ENCODE assay signal across 8 mouse cellular contexts in genomic region chr4:136833619-136834351, GRCm38 (mm10). TPM values are rescaled to one million over a fixed set of nuclear protein-coding genes. Genes with fewer than 3 reads are reported as not detected.
DNase-seq lines count a peak whose midpoint lies in the region; ATAC-seq lines count a peak whose summit lies in the region.

No protein-coding gene starts in this region.

- peak overlapping the region; percentile 80 for H3K4me3 ChIP-seq in kidney, embryonic 15.5 days (replicated peaks)
- peak overlapping the region; percentile 58 for H3K4me3 ChIP-seq in forebrain, embryonic 16.5 days (replicated peaks; ENCODE audit: low read length)
- H3K4me3 ChIP-seq in midbrain, embryonic 13.5 days (replicated peaks): peak overlapping the region; percentile 99

- H3K9me3 ChIP-seq in kidney, embryonic 15.5 days (replicated peaks): no peaks in the 10 kb centered on the region
- H3K9me3 ChIP-seq in forebrain, embryonic 16.5 days (ENCODE audit: control insufficient read depth, low read length): no peaks in the 10 kb centered on the region
- H3K9me3 ChIP-seq in midbrain, embryonic 13.5 days: no peaks in the 10 kb centered on the region

- ATAC-seq in kidney, embryonic 15.5 days (replicated peaks; ENCODE audit: low FRiP score): no peak
- no peak for ATAC-seq in forebrain, embryonic 16.5 days
- ATAC-seq in midbrain, embryonic 13.5 days: no peak
- no peak for ATAC-seq in frontal cortex, adult (ENCODE audit: low TSS enrichment)

- no peak for DNase-seq in kidney, adult 8-10 months
- DNase-seq in brain, adult 2 months (ENCODE audit: low read depth, low spot score): peak; percentile 46
- no peak for DNase-seq in thymus, postnatal 4 days
- DNase-seq in c-Kit-positive CD71-positive TER-119-positive erythroid progenitor cells, embryonic 14.5 days (ENCODE audit: low spot score): no peak

- peaks cover 51% of the 10 kb centered on the region for H3K27me3 ChIP-seq in kidney, embryonic 15.5 days
- H3K27me3 ChIP-seq in forebrain, embryonic 16.5 days (replicated peaks; ENCODE audit: control insufficient read depth, insufficient read depth, low read length): no peaks in the 10 kb centered on the region
- no peaks in the 10 kb centered on the region for H3K27me3 ChIP-seq in midbrain, embryonic 13.5 days

- H3K27ac ChIP-seq in kidney, embryonic 15.5 days: no peak overlapping the region
- no peak overlapping the region for H3K27ac ChIP-seq in forebrain, embryonic 16.5 days (ENCODE audit: low read length)
- peak overlapping the region; percentile 99; the same call in 1 of the 2 replicates for H3K27ac ChIP-seq in midbrain, embryonic 13.5 days

- no peaks in the 10 kb centered on the region for H3K36me3 ChIP-seq in kidney, embryonic 15.5 days
- H3K36me3 ChIP-seq in forebrain, embryonic 16.5 days (ENCODE audit: control insufficient read depth, insufficient read depth): no peaks in the 10 kb centered on the region
- no peaks in the 10 kb centered on the region for H3K36me3 ChIP-seq in midbrain, embryonic 13.5 days

- H3K9ac ChIP-seq in kidney, embryonic 15.5 days: 0 out of 2 replicates have a peak overlapping the region, but pooled peaks have one; percentile 79
- H3K9ac ChIP-seq in forebrain, embryonic 16.5 days (replicated peaks; ENCODE audit: low read depth, low read length): peak overlapping the region; percentile 27; the same call in 1 of the 2 replicates
- peak overlapping the region; percentile 97 for H3K9ac ChIP-seq in midbrain, embryonic 13.5 days (replicated peaks)

- peak overlapping the region; percentile 99 for H3K4me2 ChIP-seq in kidney, embryonic 15.5 days
- peak overlapping the region; percentile 82 for H3K4me2 ChIP-seq in forebrain, embryonic 16.5 days (ENCODE audit: low read length)
- H3K4me2 ChIP-seq in midbrain, embryonic 13.5 days (replicated peaks): peak overlapping the region; percentile 96

- 69% methylated on average over 21 of the region's 21 CpGs for WGBS in kidney, embryonic 15.5 days
- WGBS in forebrain, embryonic 16.5 days: 20% methylated on average over 21 of the region's 21 CpGs
- 52% methylated on average over 21 of the region's 21 CpGs for WGBS in midbrain, embryonic 13.5 days

- H3K4me1 ChIP-seq in kidney, embryonic 15.5 days: peaks cover 70% of the 10 kb centered on the region
- H3K4me1 ChIP-seq in forebrain, embryonic 16.5 days (replicated peaks; ENCODE audit: control insufficient read depth, insufficient read depth, low read length): peaks cover 73% of the 10 kb centered on the region
- H3K4me1 ChIP-seq in midbrain, embryonic 13.5 days (replicated peaks): peaks cover 83% of the 10 kb centered on the region

RNA-seq across cellular contexts. Expression of gene Ephb2, which starts 2.0 kb away (rescaled TPM):
- polyA plus RNA-seq in kidney, embryonic 15.5 days (2015; fragmentation: Nextera tagmentation; extraction: Ambion mirVana): 7.1 and 8.7 TPM in 2 replicates
- 12.3 and 13.1 TPM in 2 replicates for polyA plus RNA-seq in forebrain, embryonic 16.5 days (2015; fragmentation: Nextera tagmentation; extraction: Ambion mirVana)
- 20.3 and 25.0 TPM in 2 replicates for polyA plus RNA-seq in midbrain, embryonic 13.5 days (2015; fragmentation: Nextera tagmentation; extraction: Ambion mirVana)

RNA-seq across cellular contexts. Expression of gene C1qb, which starts 52.2 kb away (rescaled TPM):
- 42.7 and 48.4 TPM in 2 replicates for polyA plus RNA-seq in kidney, embryonic 15.5 days (2015; fragmentation: Nextera tagmentation; extraction: Ambion mirVana)
- polyA plus RNA-seq in forebrain, embryonic 16.5 days (2015; fragmentation: Nextera tagmentation; extraction: Ambion mirVana): 24.1 and 32.0 TPM in 2 replicates
- polyA plus RNA-seq in midbrain, embryonic 13.5 days (2015; fragmentation: Nextera tagmentation; extraction: Ambion mirVana): 25.0 and 30.4 TPM in 2 replicates

RNA-seq across cellular contexts. Expression of gene C1qc, which starts 59.1 kb away (rescaled TPM):
- polyA plus RNA-seq in kidney, embryonic 15.5 days (2015; fragmentation: Nextera tagmentation; extraction: Ambion mirVana): 20.2 and 21.3 TPM in 2 replicates
- 13.9 and 17.6 TPM in 2 replicates for polyA plus RNA-seq in forebrain, embryonic 16.5 days (2015; fragmentation: Nextera tagmentation; extraction: Ambion mirVana)
- polyA plus RNA-seq in midbrain, embryonic 13.5 days (2015; fragmentation: Nextera tagmentation; extraction: Ambion mirVana): 13.6 and 16.2 TPM in 2 replicates

Comparison
In these comparisons a context has a peak if more than half of its experiments do, and no peak if none do; other contexts are left out.
1. H3K9ac ChIP-seq: peak in every context shown above with its lines; median percentile 97 in midbrain, embryonic 13.5 days; 79 in kidney, embryonic 15.5 days; 27 in forebrain, embryonic 16.5 days.